Mouse (Mus musculus): ENCODE measurements around the gene Hsf5. TPM values are rescaled to one million over a fixed set of nuclear protein-coding genes. Genes with fewer than 3 reads are reported as not detected.

The Hsf5 gene
- polyA plus RNA-seq, 1 experiment from 2014 or later: 0.14 TPM

DNA sequence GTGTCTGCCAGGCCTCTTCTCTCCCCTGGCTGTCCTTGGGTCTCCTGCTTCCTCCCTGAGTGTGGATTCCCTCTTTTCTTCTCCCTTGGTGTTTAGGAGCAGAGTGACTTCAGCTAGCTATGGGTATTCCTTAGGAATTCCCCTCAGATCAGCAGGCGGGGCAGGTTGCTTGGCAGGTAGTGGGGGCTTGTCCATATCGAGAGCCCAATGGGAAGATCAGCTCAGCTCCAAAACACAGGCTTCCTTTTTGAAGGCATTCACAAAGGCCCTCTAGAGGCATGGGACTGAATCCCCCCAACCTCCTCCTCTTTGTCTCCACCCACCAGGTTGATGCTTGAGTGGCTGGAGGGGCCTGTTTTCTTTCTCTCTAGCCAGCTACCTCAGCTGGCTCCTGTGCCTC is 20.5 kb upstream of the Hsf5 start:
- Histone ChIP-seq H3K9me3 (replicated peaks; ENCODE audit: control insufficient read depth, low read length) (no peaks in the 10 kb centered on the region), H3K36me3 (ENCODE audit: control insufficient read depth, insufficient read depth) (peaks cover 40% of the 10 kb centered on the region), H3K9ac (ENCODE audit: low read length) (peak overlapping the region; percentile 86; the same call in 1 of the 2 replicates), H3K4me2 (ENCODE audit: low read depth, low read length) (peak overlapping the region; percentile 99), H3K4me1 (ENCODE audit: control insufficient read depth, insufficient read depth, low read length) (peaks cover 26% of the 10 kb centered on the region), H3K27ac (ENCODE audit: low read length) (no peak overlapping the region), H3K27me3 (ENCODE audit: control insufficient read depth, insufficient read depth, low read length) (no peaks in the 10 kb centered on the region), H3K4me3 (ENCODE audit: low read length) (peak overlapping the region; percentile 77)
- WGBS: 49% methylated on average over 2 of the region's 2 CpGs
- no peak for ATAC-seq (replicated peaks; ENCODE audit: extremely low read depth, insufficient read depth, low FRiP score)

DNA sequence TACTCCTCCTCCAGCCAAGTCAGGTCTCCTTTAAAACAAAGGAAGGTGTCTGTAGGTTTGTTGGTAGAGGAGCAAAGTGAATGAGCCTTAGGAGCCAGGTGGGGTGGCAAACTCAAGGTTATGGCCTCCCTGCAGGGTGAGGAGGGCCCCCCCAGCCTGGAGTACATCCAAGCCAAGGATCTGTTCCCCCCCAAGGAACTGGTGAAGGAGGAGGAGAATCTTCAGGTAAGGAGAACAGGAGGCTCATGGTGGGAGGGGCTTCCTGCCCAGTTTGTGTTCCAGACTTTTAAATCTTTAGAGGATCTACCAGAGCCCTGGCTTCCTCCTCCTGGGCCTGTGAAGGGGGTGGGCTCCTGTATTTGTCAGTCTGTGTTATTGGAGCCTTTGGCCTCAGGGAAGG is 19.9 kb upstream of the Hsf5 start:
- H3K27me3 ChIP-seq (ENCODE audit: control insufficient read depth, insufficient read depth, low read length): no peaks in the 10 kb centered on the region
- H3K36me3 ChIP-seq (ENCODE audit: control insufficient read depth, insufficient read depth): peaks cover 45% of the 10 kb centered on the region
- H3K9ac ChIP-seq (ENCODE audit: low read length): no peak overlapping the region
- no peak overlapping the region for H3K4me3 ChIP-seq (ENCODE audit: low read length)
- ATAC-seq (replicated peaks; ENCODE audit: extremely low read depth, insufficient read depth, low FRiP score): no peak
- no peaks in the 10 kb centered on the region for H3K9me3 ChIP-seq (replicated peaks; ENCODE audit: control insufficient read depth, low read length)
- peaks cover 26% of the 10 kb centered on the region for H3K4me1 ChIP-seq (ENCODE audit: control insufficient read depth, insufficient read depth, low read length)
- H3K4me2 ChIP-seq (ENCODE audit: low read depth, low read length): no peak overlapping the region
- no peak overlapping the region for H3K27ac ChIP-seq (ENCODE audit: low read length)

DNA sequence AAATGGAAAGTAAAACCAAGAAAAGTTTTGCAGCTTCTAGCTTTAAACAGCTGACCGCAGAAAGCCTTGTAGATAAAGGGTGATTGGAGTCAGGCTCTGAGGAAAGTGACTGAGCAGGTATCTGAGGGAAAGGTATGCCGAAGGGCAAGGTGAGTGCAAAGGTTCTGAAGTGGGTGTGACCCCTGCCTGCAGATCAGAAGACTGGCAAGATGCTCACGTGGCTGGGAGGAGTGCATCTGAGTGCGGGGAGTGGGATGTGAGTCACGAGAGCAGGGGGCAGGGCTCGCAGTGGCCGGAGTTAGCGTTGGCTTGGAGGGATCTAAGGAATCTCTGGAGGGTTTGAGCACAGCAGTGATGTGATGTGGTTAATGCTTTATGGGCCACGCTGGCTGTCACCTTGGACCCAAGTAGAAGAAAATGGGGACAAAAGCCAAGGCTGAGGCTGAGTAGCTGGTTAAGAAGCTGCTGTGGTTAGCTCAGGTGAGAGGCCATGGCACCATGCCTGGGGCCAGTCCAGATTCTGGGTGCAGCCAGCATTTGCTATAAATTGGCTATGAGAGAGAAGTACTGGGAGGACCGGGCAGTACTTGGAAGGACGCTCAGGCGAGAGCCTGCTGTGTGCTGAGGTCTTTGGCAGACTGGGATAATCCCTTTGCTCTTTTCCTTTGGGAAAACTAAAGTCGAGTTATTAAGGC is 17.4 kb upstream of the Hsf5 start:
- H3K27ac ChIP-seq (ENCODE audit: low read length): no peak overlapping the region
- no peak overlapping the region for H3K4me2 ChIP-seq (ENCODE audit: low read depth, low read length)
- ATAC-seq (replicated peaks; ENCODE audit: extremely low read depth, insufficient read depth, low FRiP score): no peak
- H3K36me3 ChIP-seq (ENCODE audit: control insufficient read depth, insufficient read depth): peaks cover 70% of the 10 kb centered on the region
- H3K27me3 ChIP-seq (ENCODE audit: control insufficient read depth, insufficient read depth, low read length): no peaks in the 10 kb centered on the region
- H3K9ac ChIP-seq (ENCODE audit: low read length): no peak overlapping the region
- 88% methylated on average over 13 of the region's 13 CpGs for WGBS
- H3K4me1 ChIP-seq (ENCODE audit: control insufficient read depth, insufficient read depth, low read length): peaks cover 16% of the 10 kb centered on the region
- H3K9me3 ChIP-seq (replicated peaks; ENCODE audit: control insufficient read depth, low read length): no peaks in the 10 kb centered on the region
- H3K4me3 ChIP-seq (ENCODE audit: low read length): no peak overlapping the region

DNA sequence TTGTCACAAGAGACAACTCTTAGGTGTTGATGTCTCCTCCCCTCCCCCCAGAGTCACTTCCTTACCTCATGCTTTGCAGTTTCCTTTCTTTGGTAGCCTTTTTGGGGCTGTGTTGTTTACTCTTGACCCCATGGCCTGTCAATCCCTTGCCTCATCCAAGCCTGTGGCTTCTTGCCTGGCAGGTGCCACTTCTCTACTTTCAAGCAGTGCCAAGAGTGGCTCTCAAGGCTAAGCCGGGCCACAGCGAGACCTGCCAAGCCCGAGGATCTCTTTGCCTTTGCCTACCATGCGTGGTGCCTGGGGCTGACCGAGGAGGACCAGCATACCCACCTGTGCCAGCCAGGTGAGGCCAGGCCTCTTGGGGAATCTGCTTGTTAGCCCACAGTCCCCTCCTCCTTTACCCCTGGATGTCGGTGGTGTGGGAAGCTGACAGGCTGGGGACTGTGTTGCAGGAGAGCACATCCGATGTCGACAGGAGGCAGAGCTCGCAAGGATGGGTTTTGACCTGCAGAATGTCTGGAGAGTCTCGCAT is 16.6 kb upstream of the Hsf5 start:
- 88% methylated on average over 10 of the region's 10 CpGs for WGBS
- H3K4me2 ChIP-seq (ENCODE audit: low read depth, low read length): no peak overlapping the region

DNA sequence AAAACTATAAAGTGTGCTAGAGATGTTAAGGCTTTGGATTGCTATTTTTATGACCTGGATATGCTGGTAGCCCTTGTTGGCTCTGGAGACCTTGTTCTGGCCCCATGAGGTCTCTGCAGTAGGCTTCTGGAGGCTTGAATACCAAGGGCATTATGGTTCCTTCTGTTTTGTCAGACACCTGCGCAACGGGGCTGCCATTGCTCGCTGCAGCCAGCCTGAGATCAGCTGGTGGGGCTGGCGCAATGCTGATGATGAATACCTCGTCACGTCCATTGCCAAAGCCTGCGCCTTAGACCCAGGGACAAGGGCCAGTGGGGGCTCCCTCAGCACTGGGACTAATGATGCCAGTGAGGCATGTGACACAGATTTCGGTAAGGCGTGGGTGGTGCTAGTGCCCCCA is 14.7 kb upstream of the Hsf5 start:
- no peaks in the 10 kb centered on the region for H3K9me3 ChIP-seq (replicated peaks; ENCODE audit: control insufficient read depth, low read length)
- no peak overlapping the region for H3K4me2 ChIP-seq (ENCODE audit: low read depth, low read length)
- H3K27ac ChIP-seq (ENCODE audit: low read length): no peak overlapping the region
- no peak overlapping the region for H3K9ac ChIP-seq (ENCODE audit: low read length)
- no peak overlapping the region for H3K4me3 ChIP-seq (ENCODE audit: low read length)
- ATAC-seq (replicated peaks; ENCODE audit: extremely low read depth, insufficient read depth, low FRiP score): no peak
- WGBS: 93% methylated on average over 9 of the region's 9 CpGs
- peaks cover 90% of the 10 kb centered on the region for H3K36me3 ChIP-seq (ENCODE audit: control insufficient read depth, insufficient read depth)
- H3K4me1 ChIP-seq (ENCODE audit: control insufficient read depth, insufficient read depth, low read length): no peaks in the 10 kb centered on the region
- no peaks in the 10 kb centered on the region for H3K27me3 ChIP-seq (ENCODE audit: control insufficient read depth, insufficient read depth, low read length)

More for the DNA sequence above, 16.6 kb upstream of the Hsf5 start:
- Histone ChIP-seq H3K9me3 (replicated peaks; ENCODE audit: control insufficient read depth, low read length) (no peaks in the 10 kb centered on the region), H3K9ac (ENCODE audit: low read length) (no peak overlapping the region), H3K4me1 (ENCODE audit: control insufficient read depth, insufficient read depth, low read length) (peaks cover 10% of the 10 kb centered on the region), H3K27me3 (ENCODE audit: control insufficient read depth, insufficient read depth, low read length) (no peaks in the 10 kb centered on the region), H3K4me3 (ENCODE audit: low read length) (no peak overlapping the region), H3K27ac (ENCODE audit: low read length) (no peak overlapping the region), H3K36me3 (ENCODE audit: control insufficient read depth, insufficient read depth) (peaks cover 78% of the 10 kb centered on the region)
- ATAC-seq (replicated peaks; ENCODE audit: extremely low read depth, insufficient read depth, low FRiP score): no peak

DNA sequence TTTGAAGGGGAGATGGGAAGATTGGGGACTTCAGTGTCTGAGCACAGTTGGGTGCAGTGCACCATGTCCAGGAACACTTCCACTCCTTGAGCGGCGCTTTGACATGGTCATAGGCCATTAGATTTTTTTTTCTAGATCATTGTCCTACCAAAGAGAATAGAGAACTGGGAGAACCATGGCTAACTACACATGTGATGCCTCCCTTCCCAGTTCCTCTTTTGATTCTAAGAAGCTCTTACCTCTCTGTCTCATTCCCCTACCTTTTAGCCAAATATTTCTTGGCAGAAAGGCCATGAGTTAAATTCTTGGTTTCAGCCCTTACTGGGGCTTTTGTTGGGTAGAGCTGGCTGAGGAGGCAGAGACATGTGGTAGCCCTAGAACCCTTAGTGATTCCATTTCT is 13.4 kb upstream of the Hsf5 start:
- Histone ChIP-seq H3K27ac (ENCODE audit: low read length) (no peak overlapping the region), H3K9ac (ENCODE audit: low read length) (no peak overlapping the region), H3K4me2 (ENCODE audit: low read depth, low read length) (no peak overlapping the region), H3K36me3 (ENCODE audit: control insufficient read depth, insufficient read depth) (peaks cover 88% of the 10 kb centered on the region), H3K4me1 (ENCODE audit: control insufficient read depth, insufficient read depth, low read length) (no peaks in the 10 kb centered on the region), H3K9me3 (replicated peaks; ENCODE audit: control insufficient read depth, low read length) (no peaks in the 10 kb centered on the region), H3K27me3 (ENCODE audit: control insufficient read depth, insufficient read depth, low read length) (no peaks in the 10 kb centered on the region), H3K4me3 (ENCODE audit: low read length) (no peak overlapping the region)
- no peak for ATAC-seq (replicated peaks; ENCODE audit: extremely low read depth, insufficient read depth, low FRiP score)
- 97% methylated on average over 2 of the region's 2 CpGs for WGBS

DNA sequence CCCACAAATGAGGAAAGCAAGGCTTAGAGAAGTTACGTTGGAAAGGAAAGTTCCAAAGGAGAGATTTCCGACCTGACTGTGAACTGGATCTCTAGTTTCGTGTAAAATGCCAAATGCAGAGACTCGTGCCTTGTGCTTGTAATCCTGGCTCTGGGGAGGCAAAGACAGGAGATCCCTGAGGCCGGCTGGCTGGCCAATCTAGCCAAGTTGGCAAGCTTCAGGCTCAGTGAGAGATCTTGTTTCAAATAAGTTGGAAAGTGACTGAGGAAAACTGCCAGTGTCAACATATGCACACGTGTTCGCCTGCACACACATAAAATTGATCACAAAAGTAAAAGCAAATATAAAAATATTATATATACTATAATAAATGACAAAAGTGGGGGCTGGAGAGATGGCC is 7.7 kb upstream of the Hsf5 start:
- 83% methylated on average over 7 of the region's 7 CpGs for WGBS

DNA sequence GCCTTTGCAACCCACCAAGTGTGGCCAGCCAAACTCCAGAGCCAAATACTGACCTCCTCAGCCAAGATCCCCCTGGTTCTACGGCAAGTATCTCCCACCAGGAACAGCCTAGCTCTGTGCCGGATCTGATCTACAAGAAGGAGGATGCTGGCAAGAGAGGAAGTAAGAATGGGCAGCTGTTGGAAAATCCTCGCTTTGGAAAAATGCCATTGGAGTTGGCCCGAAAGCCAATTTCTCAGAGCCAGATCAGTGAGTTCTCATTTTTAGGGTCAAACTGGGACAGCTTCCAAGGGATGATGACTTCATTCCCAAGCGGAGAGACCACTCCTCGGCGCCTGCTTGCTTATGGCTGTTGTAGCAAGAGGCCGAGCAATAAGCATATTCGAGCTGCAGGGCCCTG is 5.4 kb upstream of the Hsf5 start:
- no peak for ATAC-seq (replicated peaks; ENCODE audit: extremely low read depth, insufficient read depth, low FRiP score)
- no peaks in the 10 kb centered on the region for H3K27me3 ChIP-seq (ENCODE audit: control insufficient read depth, insufficient read depth, low read length)
- peaks cover 76% of the 10 kb centered on the region for H3K36me3 ChIP-seq (ENCODE audit: control insufficient read depth, insufficient read depth)
- H3K4me1 ChIP-seq (ENCODE audit: control insufficient read depth, insufficient read depth, low read length): no peaks in the 10 kb centered on the region
- no peak overlapping the region for H3K27ac ChIP-seq (ENCODE audit: low read length)
- H3K9me3 ChIP-seq (replicated peaks; ENCODE audit: control insufficient read depth, low read length): no peaks in the 10 kb centered on the region
- H3K4me2 ChIP-seq (ENCODE audit: low read depth, low read length): no peak overlapping the region
- WGBS: 82% methylated on average over 9 of the region's 9 CpGs
- no peak overlapping the region for H3K9ac ChIP-seq (ENCODE audit: low read length)
- H3K4me3 ChIP-seq (ENCODE audit: low read length): no peak overlapping the region

More for the DNA sequence above, 7.7 kb upstream of the Hsf5 start:
- Histone ChIP-seq H3K4me2 (ENCODE audit: low read depth, low read length) (no peak overlapping the region), H3K9ac (ENCODE audit: low read length) (no peak overlapping the region), H3K4me3 (ENCODE audit: low read length) (no peak overlapping the region), H3K4me1 (ENCODE audit: control insufficient read depth, insufficient read depth, low read length) (no peaks in the 10 kb centered on the region), H3K27ac (ENCODE audit: low read length) (no peak overlapping the region), H3K36me3 (ENCODE audit: control insufficient read depth, insufficient read depth) (peaks cover 80% of the 10 kb centered on the region), H3K9me3 (replicated peaks; ENCODE audit: control insufficient read depth, low read length) (no peaks in the 10 kb centered on the region), H3K27me3 (ENCODE audit: control insufficient read depth, insufficient read depth, low read length) (no peaks in the 10 kb centered on the region)
- ATAC-seq (replicated peaks; ENCODE audit: extremely low read depth, insufficient read depth, low FRiP score): no peak

DNA sequence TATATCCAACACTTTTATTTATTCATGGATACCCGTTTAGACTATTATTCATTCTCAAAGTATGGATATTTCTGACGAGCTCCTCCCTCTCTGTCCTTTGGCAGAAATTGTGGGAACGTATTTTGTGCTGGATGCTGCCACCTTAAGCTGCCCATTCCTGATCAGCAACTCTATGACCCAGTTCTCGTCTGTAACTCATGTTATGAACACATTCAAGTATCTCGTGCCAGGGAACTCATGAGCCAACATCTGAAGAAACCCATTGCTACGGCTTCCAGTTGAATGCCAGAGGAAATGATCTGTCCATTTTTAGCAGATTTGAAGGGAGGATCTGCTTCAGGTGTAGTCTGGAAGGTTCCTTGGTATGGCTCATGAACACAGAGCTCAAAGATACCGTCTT is 3.0 kb upstream of the Hsf5 start:
- 85% methylated on average over 7 of the region's 7 CpGs for WGBS
- no peak for ATAC-seq (replicated peaks; ENCODE audit: extremely low read depth, insufficient read depth, low FRiP score)

More for the DNA sequence above, 3.0 kb upstream of the Hsf5 start:
- H3K4me1 ChIP-seq (ENCODE audit: control insufficient read depth, insufficient read depth, low read length): no peaks in the 10 kb centered on the region
- H3K27ac ChIP-seq (ENCODE audit: low read length): no peak overlapping the region
- no peak overlapping the region for H3K9ac ChIP-seq (ENCODE audit: low read length)
- no peak overlapping the region for H3K4me2 ChIP-seq (ENCODE audit: low read depth, low read length)
- peaks cover 3% of the 10 kb centered on the region; the same call in 1 of the 2 replicates for H3K9me3 ChIP-seq (replicated peaks; ENCODE audit: control insufficient read depth, low read length)
- H3K36me3 ChIP-seq (ENCODE audit: control insufficient read depth, insufficient read depth): peaks cover 74% of the 10 kb centered on the region
- H3K4me3 ChIP-seq (ENCODE audit: low read length): no peak overlapping the region
- no peaks in the 10 kb centered on the region for H3K27me3 ChIP-seq (ENCODE audit: control insufficient read depth, insufficient read depth, low read length)

Data from heart, embryonic 16.5 days (tissue).